Mouse (Mus musculus) left cerebral cortex, adult 8-10 months (tissue): Measurements from ENCODE around the gene Maml3. TPM values are rescaled to one million over a fixed set of nuclear protein-coding genes. Genes with fewer than 3 reads are reported as not detected.

Source experiments
- DNase-seq, 2 experiments: peaks; one replicate each; pipeline ENCODE4 v3.0.0; 2022; ENCODE audit warnings: low spot score in 2 of 2
- total RNA-seq, 4 experiments: library from RNA; stranded (reverse); gene quantifications; 2 replicates each; pipeline ENCODE4 v1.2.4; 2022

The Maml3 gene
- total RNA-seq, 4 experiments from 2014 or later = 6.7 to 8.3 (median 7.1) TPM

GRCm38 (mm10) chr3:51748436-51749376, 356.2 kb downstream of the Maml3 start:
- DNase-seq = no peak

- DNase-seq = no peak
These were observed 358.1 kb downstream of the Maml3 start for GRCm38 (mm10) chr3:51746816-51747215.

GRCm38 (mm10) chr3:51745162-51745561, 359.7 kb downstream of the Maml3 start:
- no peak for DNase-seq

GRCm38 (mm10) chr3:51744339-51744759, 360.5 kb downstream of the Maml3 start:
- no peak for DNase-seq

GRCm38 (mm10) chr3:51742405-51742804, 362.5 kb downstream of the Maml3 start:
- no peak for DNase-seq

GRCm38 (mm10) chr3:51741824-51742223, 363.1 kb downstream of the Maml3 start:
- DNase-seq = no peak

GRCm38 (mm10) chr3:51739835-51740112, 365.1 kb downstream of the Maml3 start:
- DNase-seq = no peak

GRCm38 (mm10) chr3:51739049-51739834, 365.6 kb downstream of the Maml3 start:
- DNase-seq = no peak

- no peak for DNase-seq
These were observed 371.2 kb downstream of the Maml3 start for GRCm38 (mm10) chr3:51733685-51734084.

GRCm38 (mm10) chr3:51731949-51732636, 372.8 kb downstream of the Maml3 start:
- DNase-seq = no peak

- DNase-seq = no peak
These were observed 374.2 kb downstream of the Maml3 start for GRCm38 (mm10) chr3:51730662-51731061.

- no peak for DNase-seq
These were observed 375.6 kb downstream of the Maml3 start for GRCm38 (mm10) chr3:51729109-51729918.

GRCm38 (mm10) chr3:51728456-51728855, 376.4 kb downstream of the Maml3 start:
- DNase-seq = no peak

- peak in 1 of 2 experiments; percentile 42 for DNase-seq
These were observed 376.9 kb downstream of the Maml3 start for GRCm38 (mm10) chr3:51727968-51728367.

- DNase-seq = no peak
These were observed 377.4 kb downstream of the Maml3 start for GRCm38 (mm10) chr3:51727487-51727886.

GRCm38 (mm10) chr3:51726257-51726656, 378.6 kb downstream of the Maml3 start:
- no peak for DNase-seq

GRCm38 (mm10) chr3:51719982-51720381, 384.9 kb downstream of the Maml3 start:
- DNase-seq = no peak

- no peak for DNase-seq
These were observed 385.5 kb downstream of the Maml3 start for GRCm38 (mm10) chr3:51719373-51719772.

GRCm38 (mm10) chr3:51717909-51718308, 387.0 kb downstream of the Maml3 start:
- DNase-seq = no peak

GRCm38 (mm10) chr3:51717455-51717854, 387.4 kb downstream of the Maml3 start:
- no peak for DNase-seq

- no peak for DNase-seq
These were observed 390.4 kb downstream of the Maml3 start for GRCm38 (mm10) chr3:51714469-51714868.
